Mouse (Mus musculus): ENCODE data around the gene Skil. TPM values are rescaled to one million over a fixed set of nuclear protein-coding genes. Genes with fewer than 3 reads are reported as not detected.
A peak's percentile ranks its signal among the peaks of the same experiment; 100 is the strongest.

The Skil gene
- polyA plus RNA-seq (2012; rRNA removed) = 18.7 and 24.5 TPM in 2 replicates

GRCm38 (mm10) chr3:31094531-31095178 lies at the start of gene Skil:
Gene Skil, plus strand, starts transcription at chr3:31095058.
- peak; percentile 97 for DNase-seq (ENCODE audit: low read depth)
- TF ChIP-seq POLR2A (IDR thresholded peaks at IDR 0.05; ENCODE audit: borderline replicate concordance, extremely low read depth, insufficient read depth, insufficient read length, poor library complexity, severe bottlenecking) = peak; percentile 78
- TF ChIP-seq CTCF (IDR thresholded peaks at IDR 0.05; ENCODE audit: borderline replicate concordance, extremely low read depth, insufficient read depth, insufficient read length) = no peak

DNA sequence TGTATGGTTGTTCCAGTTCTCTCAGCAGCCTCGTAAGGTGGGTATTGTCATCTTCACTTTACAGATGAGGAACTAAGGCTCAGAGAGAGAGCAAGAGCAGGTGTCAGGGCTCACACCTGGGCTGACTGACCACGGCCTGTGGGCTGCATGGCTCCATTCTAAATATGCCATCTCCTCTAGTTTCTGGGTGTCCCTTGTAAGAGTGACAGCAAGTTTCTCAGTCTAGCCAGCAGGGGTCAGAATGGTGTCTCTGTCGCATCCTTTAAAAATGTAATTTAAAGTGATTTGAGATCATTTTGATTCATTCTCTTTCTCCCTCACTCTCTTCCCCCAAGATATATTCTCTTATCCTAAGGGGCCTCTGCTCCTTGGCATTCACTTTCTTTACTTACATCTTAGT lies 47.6 kb upstream of the Skil start:
- TF ChIP-seq CTCF (IDR thresholded peaks at IDR 0.05; ENCODE audit: borderline replicate concordance, extremely low read depth, insufficient read depth, insufficient read length) (peak; percentile 48; the same call in 1 of the 2 replicates), POLR2A (IDR thresholded peaks at IDR 0.05; ENCODE audit: borderline replicate concordance, extremely low read depth, insufficient read depth, insufficient read length, poor library complexity, severe bottlenecking) (no peak)
- peak; percentile 36 for DNase-seq (ENCODE audit: low read depth)

- TF ChIP-seq CTCF (IDR thresholded peaks at IDR 0.05; ENCODE audit: borderline replicate concordance, extremely low read depth, insufficient read depth, insufficient read length) = no peak
- TF ChIP-seq POLR2A (IDR thresholded peaks at IDR 0.05; ENCODE audit: borderline replicate concordance, extremely low read depth, insufficient read depth, insufficient read length, poor library complexity, severe bottlenecking) = no peak
- DNase-seq (ENCODE audit: low read depth) = no peak
Observed at GRCm38 (mm10) chr3:31049087-31049486, 45.8 kb upstream of the Skil start.

DNA sequence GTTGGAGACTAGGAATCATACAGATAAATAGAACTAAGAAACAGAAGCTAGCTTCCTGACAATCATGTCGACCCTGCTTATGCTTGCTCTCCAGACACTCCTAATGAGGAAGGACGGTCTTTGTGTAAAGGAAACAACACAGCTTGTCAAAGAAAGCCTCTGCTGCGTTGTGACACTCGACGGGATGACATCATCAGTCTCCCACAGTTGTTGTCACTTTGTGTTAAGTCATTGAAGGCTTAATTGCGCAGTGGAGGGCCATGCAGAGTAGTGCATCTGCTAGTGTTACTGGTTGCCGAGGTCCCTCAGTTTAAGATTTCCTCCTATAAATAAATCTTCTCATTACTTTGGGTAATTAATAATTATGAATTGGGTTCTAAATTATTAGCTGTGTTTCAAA lies 44.5 kb upstream of the Skil start:
- TF ChIP-seq POLR2A (IDR thresholded peaks at IDR 0.05; ENCODE audit: borderline replicate concordance, extremely low read depth, insufficient read depth, insufficient read length, poor library complexity, severe bottlenecking) (no peak), CTCF (IDR thresholded peaks at IDR 0.05; ENCODE audit: borderline replicate concordance, extremely low read depth, insufficient read depth, insufficient read length) (no peak)
- DNase-seq (ENCODE audit: low read depth) = peak; percentile 82

GRCm38 (mm10) chr3:31051730-31052129 lies 43.1 kb upstream of the Skil start:
- TF ChIP-seq POLR2A (IDR thresholded peaks at IDR 0.05; ENCODE audit: borderline replicate concordance, extremely low read depth, insufficient read depth, insufficient read length, poor library complexity, severe bottlenecking) = no peak
- no peak for TF ChIP-seq CTCF (IDR thresholded peaks at IDR 0.05; ENCODE audit: borderline replicate concordance, extremely low read depth, insufficient read depth, insufficient read length)
- no peak for DNase-seq (ENCODE audit: low read depth)

GRCm38 (mm10) chr3:31053191-31053590 lies 41.7 kb upstream of the Skil start:
- peak; percentile 23 for DNase-seq (ENCODE audit: low read depth)
- TF ChIP-seq CTCF (IDR thresholded peaks at IDR 0.05; ENCODE audit: borderline replicate concordance, extremely low read depth, insufficient read depth, insufficient read length) (no peak), POLR2A (IDR thresholded peaks at IDR 0.05; ENCODE audit: borderline replicate concordance, extremely low read depth, insufficient read depth, insufficient read length, poor library complexity, severe bottlenecking) (no peak)

DNA sequence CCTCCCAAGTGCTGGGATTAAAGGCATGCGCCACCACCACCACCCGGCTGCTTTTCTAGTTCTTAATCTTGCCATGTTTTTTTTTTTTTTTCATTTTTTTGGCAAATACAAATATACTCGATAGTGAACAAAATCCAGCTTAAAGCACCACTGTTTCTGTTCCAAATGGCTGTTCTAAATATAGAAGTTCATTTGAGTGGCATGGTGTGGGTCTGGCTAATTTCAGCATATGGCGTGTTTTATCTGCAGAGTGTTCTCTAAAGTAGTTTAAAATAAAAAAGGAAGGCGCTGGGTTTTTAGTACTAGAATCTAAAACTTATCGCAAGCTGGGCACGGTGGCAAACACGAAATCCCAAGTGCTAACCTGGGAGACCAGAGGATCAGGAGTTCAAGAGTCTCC lies 40.0 kb upstream of the Skil start:
- TF ChIP-seq POLR2A (IDR thresholded peaks at IDR 0.05; ENCODE audit: borderline replicate concordance, extremely low read depth, insufficient read depth, insufficient read length, poor library complexity, severe bottlenecking) = no peak
- no peak for TF ChIP-seq CTCF (IDR thresholded peaks at IDR 0.05; ENCODE audit: borderline replicate concordance, extremely low read depth, insufficient read depth, insufficient read length)
- no peak for DNase-seq (ENCODE audit: low read depth)

GRCm38 (mm10) chr3:31056047-31056650 lies 38.7 kb upstream of the Skil start:
- TF ChIP-seq CTCF (IDR thresholded peaks at IDR 0.05; ENCODE audit: borderline replicate concordance, extremely low read depth, insufficient read depth, insufficient read length) = no peak
- peak; percentile 60 for DNase-seq (ENCODE audit: low read depth)

DNA sequence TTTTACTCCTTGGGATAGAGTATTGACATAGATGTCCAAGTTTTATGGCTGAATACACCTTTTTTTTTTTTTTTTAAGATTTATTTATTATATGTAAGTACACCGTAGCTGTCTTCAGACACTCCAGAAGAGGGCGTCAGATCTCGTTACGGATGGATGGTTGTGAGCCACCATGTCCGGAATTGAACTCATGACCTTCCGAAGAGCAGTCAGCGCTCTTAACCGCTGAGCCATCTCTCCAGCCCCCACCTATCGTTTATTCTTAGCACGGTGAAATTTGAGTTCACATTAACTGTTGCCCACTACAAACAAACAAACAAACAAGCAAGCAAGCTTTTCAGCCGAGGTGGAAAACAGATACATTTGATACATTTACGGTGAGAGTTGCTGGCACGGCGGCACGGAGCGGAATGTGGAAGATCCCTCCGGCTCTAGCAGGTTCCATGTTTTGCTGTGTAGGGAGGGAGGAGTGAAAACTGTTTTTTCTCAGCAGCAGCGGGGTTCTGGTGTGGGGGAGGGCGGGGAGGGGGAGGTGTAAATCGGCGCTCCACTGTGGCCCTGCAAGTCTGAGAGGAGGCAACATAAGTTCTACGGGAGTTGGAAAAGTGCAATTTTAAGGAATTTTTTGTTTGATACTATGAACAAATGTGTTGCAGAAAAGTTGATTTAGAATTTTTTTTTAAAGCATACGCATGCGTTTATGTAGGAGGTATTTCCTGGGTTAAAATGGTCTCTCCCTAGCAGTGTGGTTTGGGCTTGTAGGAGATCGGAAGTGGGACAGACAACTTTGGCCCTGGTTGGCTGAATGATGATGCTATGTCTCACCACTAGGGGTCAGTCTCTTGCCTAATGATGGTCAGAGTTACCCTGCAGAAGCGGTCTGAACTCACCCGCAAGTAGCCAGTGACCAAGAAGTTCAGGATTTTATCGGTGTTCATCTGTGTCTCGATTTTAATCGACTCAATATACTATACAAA lies 37.9 kb upstream of the Skil start:
- TF ChIP-seq CTCF (IDR thresholded peaks at IDR 0.05; ENCODE audit: borderline replicate concordance, extremely low read depth, insufficient read depth, insufficient read length) = peak; percentile 84; the same call in 1 of the 2 replicates
- TF ChIP-seq POLR2A (IDR thresholded peaks at IDR 0.05; ENCODE audit: borderline replicate concordance, extremely low read depth, insufficient read depth, insufficient read length, poor library complexity, severe bottlenecking) = no peak
- DNase-seq (ENCODE audit: low read depth) = peak; percentile 93

DNA sequence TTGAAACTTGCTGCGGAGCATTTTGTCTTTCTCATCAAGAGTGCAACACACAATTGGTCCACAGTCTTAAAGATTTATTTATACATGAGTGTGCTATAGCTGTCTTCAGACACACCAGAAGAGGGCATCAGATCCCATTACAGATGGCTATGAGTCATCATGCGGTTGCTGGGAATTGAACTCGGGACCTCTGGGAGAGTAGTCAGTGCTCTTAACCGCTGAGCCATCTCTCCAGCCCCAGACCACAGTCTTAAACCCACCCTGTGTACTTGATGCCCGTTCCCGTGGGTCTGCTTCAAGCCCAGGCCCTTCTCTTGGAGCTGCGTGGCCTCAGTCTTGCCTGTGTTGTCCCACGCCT lies 34.1 kb upstream of the Skil start:
- no peak for DNase-seq (ENCODE audit: low read depth)
- TF ChIP-seq CTCF (IDR thresholded peaks at IDR 0.05; ENCODE audit: borderline replicate concordance, extremely low read depth, insufficient read depth, insufficient read length) (no peak), POLR2A (IDR thresholded peaks at IDR 0.05; ENCODE audit: borderline replicate concordance, extremely low read depth, insufficient read depth, insufficient read length, poor library complexity, severe bottlenecking) (no peak)

- no peak for DNase-seq (ENCODE audit: low read depth)
- no peak for TF ChIP-seq POLR2A (IDR thresholded peaks at IDR 0.05; ENCODE audit: borderline replicate concordance, extremely low read depth, insufficient read depth, insufficient read length, poor library complexity, severe bottlenecking)
- TF ChIP-seq CTCF (IDR thresholded peaks at IDR 0.05; ENCODE audit: borderline replicate concordance, extremely low read depth, insufficient read depth, insufficient read length) = no peak
Observed at GRCm38 (mm10) chr3:31061103-31061785, 33.6 kb upstream of the Skil start.
